Mouse (Mus musculus) kidney, adult 2 months (tissue): ENCODE data around the gene Crb1. TPM values are rescaled to one million over a fixed set of nuclear protein-coding genes. Genes with fewer than 3 reads are reported as not detected.
"Not testable (repeated sequence)": the region's sequence is repeated elsewhere in the genome, so short reads cannot be mapped to it uniquely, and the experiment has no call there.

Experiments used
- DNase-seq: peaks from one replicate; pipeline ENCODE4 v3.0.0; 2021
- H3K27ac ChIP-seq: fragments of 200-500 bp; 2 replicates; pipeline ENCODE4 v1.5.1; 2012; ENCODE audit warnings: low read depth, low read length, control low read depth, inconsistent platforms; ENCODE audit not compliant: insufficient read depth
- H3K27me3 ChIP-seq: fragments of 200-500 bp; replicated peaks from 2 replicates; pipeline ENCODE4 v1.6.1; 2012; ENCODE audit warnings: mild to moderate bottlenecking, moderate library complexity, low read length, inconsistent platforms; ENCODE audit not compliant: control insufficient read depth, insufficient read depth
- H3K36me3 ChIP-seq: fragments of 200-500 bp; 2 replicates; pipeline ENCODE4 v1.6.1; 2012; ENCODE audit warnings: mild to moderate bottlenecking, moderate library complexity, low read length, inconsistent platforms; ENCODE audit not compliant: control insufficient read depth, insufficient read depth
- H3K4me1 ChIP-seq: fragments of 200-500 bp; 2 replicates; pipeline ENCODE4 v1.6.1; 2011; ENCODE audit warnings: low read length; ENCODE audit not compliant: control insufficient read depth, insufficient read depth
- H3K4me3 ChIP-seq: fragments of 200-500 bp; 2 replicates; pipeline ENCODE4 v1.5.1; 2011; ENCODE audit warnings: mild to moderate bottlenecking, low read depth, low read length, control low read depth; ENCODE audit not compliant: insufficient read depth
- CTCF ChIP-seq: fragments of 200-500 bp; conservative IDR thresholded peaks from 2 replicates; pipeline ENCODE4 v1.5.1; 2011; ENCODE audit warnings: low read depth, mild to moderate bottlenecking, control low read depth, low read length, moderate library complexity, mixed read lengths; ENCODE audit not compliant: insufficient read depth, insufficient read length
- POLR2A ChIP-seq: fragments of 200-500 bp; IDR thresholded peaks from one replicate; pipeline ENCODE4 v1.6.1; 2011; ENCODE audit warnings: low read depth, low read length, control low read depth
- WGBS: fragments of 180-500 bp; shearing (Covaris S2); methylation state at CpG from one replicate; pipeline ENCODE4 v1.1.7; 2018; 5-methylcytosine and 5-hydroxymethylcytosine counted together
- polyA plus RNA-seq: library from polyadenylated mRNA; depleted of rRNA; stranded (reverse); fragments of >200 nt; gene quantifications from 2 replicates; pipeline ENCODE4 v1.2.3, GENCODE M21; 2012

Crb1 gene
- polyA plus RNA-seq, 1 experiment: 0.23 TPM

GRCm38 (mm10) chr1:139328286-139328685 is 48.6 kb downstream of the Crb1 start:
- no peaks in the 10 kb centered on the region for H3K36me3 ChIP-seq
- no peak for DNase-seq
- no peaks in the 10 kb centered on the region for H3K27me3 ChIP-seq
- 78% methylated on average over 5 of the region's 5 CpGs for WGBS
- H3K27ac ChIP-seq: no peak overlapping the region
- TF ChIP-seq CTCF: no peak
- no peak for TF ChIP-seq POLR2A
- no peaks in the 10 kb centered on the region for H3K4me1 ChIP-seq
- no peak overlapping the region for H3K4me3 ChIP-seq

DNA sequence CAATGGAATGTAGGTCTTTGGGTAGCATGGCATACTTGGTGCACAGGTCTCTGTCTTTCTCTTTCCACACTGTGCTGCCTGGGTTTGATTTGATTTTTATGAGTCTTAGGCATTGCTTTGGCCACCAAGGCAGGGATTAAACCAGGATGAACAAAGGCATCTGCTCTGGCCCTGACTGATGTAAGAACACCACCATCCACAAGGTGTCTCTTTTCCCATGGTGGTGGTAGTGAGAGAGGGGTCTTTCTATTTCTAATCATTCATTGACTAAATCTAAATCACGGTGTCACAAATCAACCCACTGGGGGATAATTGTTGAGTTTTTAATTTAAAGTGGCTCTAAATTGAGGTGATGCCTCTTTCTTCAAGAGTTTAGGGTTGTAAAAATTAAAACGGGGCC is 51.5 kb downstream of the Crb1 start:
- TF ChIP-seq CTCF: no peak
- no peak for TF ChIP-seq POLR2A
- WGBS: 65% methylated on average over 2 of the region's 2 CpGs
- no peak for DNase-seq
- no peaks in the 10 kb centered on the region for H3K36me3 ChIP-seq
- no peak overlapping the region for H3K27ac ChIP-seq
- H3K4me1 ChIP-seq: no peaks in the 10 kb centered on the region
- H3K4me3 ChIP-seq: no peak overlapping the region
- no peaks in the 10 kb centered on the region for H3K27me3 ChIP-seq

DNA sequence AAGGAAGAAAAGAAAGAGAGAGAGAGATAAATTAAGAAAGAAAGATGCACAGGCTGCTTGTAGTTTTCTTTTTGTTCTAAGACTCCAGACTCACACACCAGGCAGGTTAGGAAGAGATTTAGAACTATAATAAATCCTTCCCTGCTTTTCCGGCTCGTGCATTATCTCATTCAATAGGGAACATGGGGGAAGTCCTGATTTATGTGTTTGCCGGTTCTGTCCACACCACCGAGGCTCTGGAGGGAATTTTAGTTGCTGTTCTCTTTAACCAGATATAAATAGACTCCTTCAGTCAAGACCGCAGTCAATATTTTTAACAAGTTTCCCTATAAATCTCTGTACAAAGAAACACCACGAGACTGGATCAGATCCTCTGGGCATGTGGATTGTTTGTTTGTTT is 57.1 kb downstream of the Crb1 start:
- 26% methylated on average over 6 of the region's 6 CpGs for WGBS
- no peak for TF ChIP-seq POLR2A
- no peak for TF ChIP-seq CTCF
- no peak overlapping the region for H3K27ac ChIP-seq
- H3K27me3 ChIP-seq: no peaks in the 10 kb centered on the region
- peak; percentile 60 for DNase-seq
- H3K4me3 ChIP-seq: no peak overlapping the region
- H3K4me1 ChIP-seq: no peaks in the 10 kb centered on the region
- H3K36me3 ChIP-seq: no peaks in the 10 kb centered on the region

DNA sequence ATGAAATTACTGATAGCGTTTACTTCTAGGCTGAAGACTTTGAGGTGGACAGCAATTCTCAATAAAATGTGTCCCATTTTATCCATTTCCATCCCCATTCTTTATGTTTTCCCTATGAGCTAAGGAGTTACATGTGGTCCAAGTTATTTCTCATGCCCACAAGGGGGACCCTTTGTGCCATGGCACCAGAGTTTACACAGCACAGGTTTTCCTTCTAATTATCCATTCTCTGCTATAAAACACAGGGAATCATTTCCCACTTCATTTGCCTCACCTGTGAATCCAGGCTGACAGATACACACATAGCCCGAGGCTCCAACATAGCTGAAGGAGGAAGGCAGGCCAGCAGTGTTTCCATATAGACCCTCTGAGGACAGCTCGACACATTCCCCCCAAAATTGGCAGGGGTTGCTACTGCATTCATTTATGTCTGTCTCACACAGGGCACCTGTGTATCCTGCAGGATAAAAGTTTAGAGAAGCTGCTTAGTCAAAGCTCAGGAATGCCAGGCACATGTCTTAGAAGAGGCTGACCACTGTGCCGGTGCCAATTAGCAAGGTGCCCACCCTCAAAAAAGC is 62.5 kb downstream of the Crb1 start:
- no peaks in the 10 kb centered on the region for H3K4me1 ChIP-seq
- 77% methylated on average over 4 of the region's 4 CpGs for whole genome bisulfite sequencing
- H3K27me3 ChIP-seq: no peaks in the 10 kb centered on the region
- no peak overlapping the region for H3K4me3 ChIP-seq
- DNase-seq: peak; percentile 21
- no peaks in the 10 kb centered on the region for H3K36me3 ChIP-seq
- H3K27ac ChIP-seq: no peak overlapping the region
- TF ChIP-seq CTCF (peak; percentile 22; the same call in 1 of the 2 replicates), POLR2A (no peak)

- H3K4me1 ChIP-seq: no peaks in the 10 kb centered on the region
- 69% methylated on average over 4 of the region's 4 CpGs for WGBS
- H3K27ac ChIP-seq: no peak overlapping the region
- H3K4me3 ChIP-seq: no peak overlapping the region
- no peaks in the 10 kb centered on the region for H3K27me3 ChIP-seq
- TF ChIP-seq POLR2A (no peak), CTCF (no peak)
- DNase-seq: no peak
- no peaks in the 10 kb centered on the region for H3K36me3 ChIP-seq
Measured at GRCm38 (mm10) chr1:139308915-139309314, 68.0 kb downstream of the Crb1 start.

- DNase-seq, H3K27me3 ChIP-seq, H3K4me3 ChIP-seq, H3K27ac ChIP-seq, H3K4me1 ChIP-seq, H3K36me3 ChIP-seq: not testable (repeated sequence)
Measured at GRCm38 (mm10) chr1:139302519-139302918, 74.4 kb downstream of the Crb1 start.

DNA sequence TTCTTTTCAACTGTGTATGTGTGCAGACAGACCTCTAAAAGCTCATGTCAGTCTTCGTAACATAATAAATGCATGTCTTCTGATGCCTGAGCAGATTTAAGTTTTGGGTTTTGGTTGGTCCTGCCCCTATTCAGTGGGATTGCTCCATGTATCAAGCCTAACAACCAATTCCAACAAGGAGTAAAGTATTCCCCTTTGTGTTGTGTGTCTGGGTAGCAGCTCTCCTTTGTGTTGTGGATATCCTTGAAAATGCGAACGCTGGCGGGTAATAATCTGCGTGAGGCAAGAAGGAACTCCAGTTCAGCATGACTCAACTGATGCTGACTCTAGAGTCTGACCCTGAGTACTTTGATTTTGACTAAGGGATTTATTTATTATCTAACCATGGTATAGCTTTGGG is 75.1 kb downstream of the Crb1 start:
- 89% methylated on average over 5 of the region's 5 CpGs for WGBS
- Histone ChIP-seq H3K27me3 (no peaks in the 10 kb centered on the region), H3K27ac (no peak overlapping the region), H3K4me3 (no peak overlapping the region), H3K36me3 (no peaks in the 10 kb centered on the region), H3K4me1 (no peaks in the 10 kb centered on the region)
- TF ChIP-seq CTCF (no peak), POLR2A (no peak)
- no peak for DNase-seq

- Histone ChIP-seq H3K36me3 (no peaks in the 10 kb centered on the region), H3K4me1 (no peaks in the 10 kb centered on the region), H3K27me3 (no peaks in the 10 kb centered on the region), H3K4me3 (no peak overlapping the region), H3K27ac (no peak overlapping the region)
- WGBS: 57% methylated on average over 4 of the region's 4 CpGs
- no peak for DNase-seq
- no peak for TF ChIP-seq CTCF
- TF ChIP-seq POLR2A: no peak
Measured at GRCm38 (mm10) chr1:139292023-139292422, 84.9 kb downstream of the Crb1 start.
